Mouse (Mus musculus) left cerebral cortex, adult 9 months (tissue): ENCODE results near the gene Abl2.

Experiments used
- DNase-seq, 2 experiments: peaks; one replicate each; pipeline ENCODE4 v3.0.0; 2022; ENCODE audit warnings: low spot score in 2 of 2

The Abl2 gene

DNA sequence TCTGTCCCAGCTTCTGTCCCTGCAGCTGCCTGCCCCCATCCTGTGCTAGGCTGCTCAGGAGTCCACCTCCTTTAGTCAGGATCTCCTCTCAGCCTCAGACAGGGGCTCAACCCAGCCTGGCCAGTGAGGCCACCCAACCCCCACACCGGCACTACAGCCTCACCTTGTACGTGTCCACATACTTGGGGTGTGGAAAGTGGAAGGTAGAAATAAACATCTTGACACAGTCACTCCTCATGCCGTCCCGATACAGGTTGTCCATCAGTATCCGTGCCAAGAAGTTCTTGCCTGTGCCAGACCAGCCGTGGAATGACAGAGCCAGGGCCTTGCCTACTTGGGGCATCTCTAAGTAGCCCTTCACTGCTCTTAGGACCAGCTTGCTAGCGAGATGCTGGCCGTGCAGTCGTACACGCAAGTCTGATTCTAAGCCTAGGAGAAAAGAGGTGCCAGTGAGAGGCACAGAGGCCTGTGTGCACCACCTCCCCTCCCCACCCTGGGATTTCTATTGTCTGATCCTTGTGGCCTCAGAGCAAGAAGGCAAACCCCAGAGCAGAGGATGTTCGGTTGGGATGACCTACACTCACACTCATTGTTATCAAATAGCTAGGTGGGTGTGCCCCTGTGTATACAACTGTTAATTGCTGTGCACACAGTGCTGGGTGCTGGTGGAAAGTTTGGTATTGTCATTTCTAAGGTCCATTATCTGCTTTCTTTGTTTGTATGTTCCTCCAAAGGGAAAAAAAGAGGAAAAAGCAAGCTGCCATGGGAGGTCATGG, 110.8 kb downstream of the Abl2 start:
- no peak for DNase-seq

GRCm38 (mm10) chr1:156671921-156672320, 113.3 kb downstream of the Abl2 start:
- DNase-seq, result no peak

GRCm38 (mm10) chr1:156672720-156673475, 114.3 kb downstream of the Abl2 start:
- DNase-seq, result no peak

- DNase-seq, result no peak
Measured at GRCm38 (mm10) chr1:156673476-156674194, 115.0 kb downstream of the Abl2 start.

DNA sequence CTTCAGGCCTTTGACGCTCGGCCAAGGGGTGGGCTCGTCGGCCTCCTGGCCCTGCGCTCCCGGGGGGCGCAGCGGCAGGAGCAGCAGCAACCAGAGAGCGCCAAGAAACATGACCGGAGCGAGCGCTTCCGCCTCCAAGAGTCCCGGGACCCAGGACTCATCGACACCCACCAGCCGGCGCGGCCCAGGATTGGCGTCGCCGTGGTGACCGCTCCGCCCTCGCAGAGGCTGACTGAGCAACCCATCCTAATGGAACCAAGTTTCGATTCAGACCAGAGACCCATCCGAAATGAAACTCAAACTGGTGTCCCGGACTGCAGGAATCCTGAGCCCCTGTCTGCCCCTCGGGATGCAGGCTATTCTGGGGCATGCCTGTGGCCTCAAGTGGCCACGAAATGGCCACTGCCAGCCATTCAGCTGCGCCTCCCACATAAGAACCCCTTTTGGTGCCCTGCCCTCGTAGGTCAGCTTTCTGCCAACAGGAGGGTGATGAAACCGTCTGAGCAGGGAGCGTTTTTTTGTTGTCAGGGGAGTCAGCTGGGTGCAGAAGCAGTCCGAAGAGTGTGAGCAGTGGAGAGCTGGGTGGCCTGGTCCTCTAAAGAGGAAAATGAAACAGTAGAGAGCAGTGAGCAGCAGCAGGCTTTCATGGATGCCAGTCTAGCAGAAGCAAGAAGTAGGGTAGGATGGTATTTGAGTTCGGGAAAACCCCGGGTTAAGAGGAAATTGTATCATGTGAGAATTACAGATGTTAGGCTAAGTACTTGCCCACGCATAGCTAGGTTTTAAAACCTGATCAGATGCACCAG, 115.8 kb downstream of the Abl2 start, which contains the start of gene Tor3a:
Tor3a (minus strand) TSS at position 162 of the 806 bp plus-strand sequence.
- peak; percentile 35 to 56 for DNase-seq

DNA sequence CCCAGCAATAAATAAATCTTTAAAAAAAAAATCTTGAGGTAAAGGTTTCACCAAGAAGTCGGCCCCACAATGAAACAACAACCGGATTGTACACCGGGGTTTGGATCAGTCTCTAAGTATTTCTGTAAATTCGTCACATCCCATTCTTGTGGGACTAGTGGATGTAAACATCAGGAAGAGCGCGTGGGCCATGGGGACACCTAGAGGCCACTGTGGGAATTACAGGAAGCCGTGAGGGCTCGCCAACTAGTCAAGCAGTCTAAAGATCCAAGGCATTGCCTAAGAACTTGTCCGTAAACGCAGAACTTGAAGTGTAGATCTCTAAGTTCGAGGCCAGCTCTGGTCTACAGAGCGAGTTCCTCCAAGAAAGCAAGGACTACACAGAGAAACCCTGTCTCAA, 117.6 kb downstream of the Abl2 start:
- DNase-seq, result peak in 1 of 2 experiments; percentile 51

- no peak for DNase-seq
Measured at GRCm38 (mm10) chr1:156676596-156676995, 118.0 kb downstream of the Abl2 start.

- DNase-seq, result no peak
Measured at GRCm38 (mm10) chr1:156677230-156677629, 118.6 kb downstream of the Abl2 start.

DNA sequence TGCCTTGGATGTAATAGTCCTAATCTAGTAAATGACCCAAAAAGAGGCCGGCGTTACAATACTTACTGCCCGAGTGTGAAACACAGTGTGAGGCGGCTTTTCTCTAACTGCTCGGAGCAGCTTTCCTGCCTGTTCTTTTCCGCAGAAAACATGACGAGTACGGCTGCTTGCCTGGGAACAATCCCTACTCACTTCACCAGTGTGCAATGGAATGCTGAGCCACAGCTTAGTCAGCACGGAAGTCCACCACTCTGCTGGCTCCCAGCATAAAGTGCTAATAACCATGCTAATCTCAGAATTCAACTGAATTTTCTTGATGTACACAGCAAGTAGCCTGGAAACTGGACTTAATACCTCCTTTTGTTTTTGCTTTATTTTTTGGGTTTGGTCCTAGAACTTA, 121.0 kb downstream of the Abl2 start:
- no peak for DNase-seq

DNA sequence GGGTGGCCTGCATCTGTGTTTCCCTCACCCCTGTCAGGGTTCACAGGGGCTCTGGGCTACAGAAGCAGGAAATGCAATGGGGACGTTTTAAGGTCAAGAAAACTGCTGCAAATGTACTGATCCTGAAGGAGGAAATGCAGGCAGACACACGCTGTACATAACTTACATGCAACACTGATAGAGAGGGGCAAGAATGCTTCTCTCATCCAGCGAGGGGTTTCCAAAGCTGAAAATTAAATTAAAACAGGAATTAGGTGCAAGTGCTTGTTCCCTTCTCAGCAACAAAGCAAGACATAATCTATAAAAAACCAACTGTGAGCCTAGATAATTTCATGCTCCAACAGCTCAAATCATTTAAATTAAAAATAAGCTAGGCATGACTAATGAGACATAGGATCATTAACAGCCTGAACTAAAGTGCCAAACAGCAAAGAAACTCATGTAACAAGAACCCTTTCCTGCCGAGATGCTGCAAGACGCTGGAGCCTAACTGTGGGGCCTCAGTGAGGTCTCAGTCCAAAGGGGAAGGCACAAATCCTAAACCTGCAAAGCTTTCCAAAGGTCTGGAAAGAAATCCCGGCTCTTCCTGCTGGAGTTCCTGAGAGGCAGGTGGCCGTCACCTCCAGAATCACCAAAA, 127.6 kb downstream of the Abl2 start:
- DNase-seq, result no peak
